Mouse (Mus musculus) limb, embryonic 15.5 days (tissue): ENCODE measurements around the gene Bcas3. TPM values are rescaled to one million over a fixed set of nuclear protein-coding genes. Genes with fewer than 3 reads are reported as not detected.

Experiments
- ATAC-seq: fragments of 200-750 bp; cut with Nextera tagmentation; 2 replicates; pipeline ENCODE4 v1.8.0; 2017; ENCODE audit warnings: low read depth, moderate TSS enrichment; ENCODE audit not compliant: insufficient number of reproducible peaks, low FRiP score, low TSS enrichment
- H3K27ac ChIP-seq: fragments of 300-500 bp; sonication (generic); 2 replicates; pipeline ENCODE4 v1.5.1; 2015; ENCODE audit warnings: moderate library complexity, mild to moderate bottlenecking, inconsistent platforms
- H3K27me3 ChIP-seq: fragments of 300-500 bp; sonication (generic); 2 replicates; pipeline ENCODE4 v1.6.1; 2015; ENCODE audit warnings: inconsistent platforms
- H3K36me3 ChIP-seq: fragments of 300-500 bp; sonication (generic); 2 replicates; pipeline ENCODE4 v1.6.1; 2015; ENCODE audit warnings: inconsistent platforms
- H3K4me1 ChIP-seq: fragments of 300-500 bp; sonication (generic); 2 replicates; pipeline ENCODE4 v1.6.1; 2015; ENCODE audit warnings: inconsistent platforms
- H3K4me2 ChIP-seq: fragments of 300-500 bp; sonication (generic); 2 replicates; pipeline ENCODE4 v1.6.1; 2015; ENCODE audit warnings: mild to moderate bottlenecking, inconsistent platforms
- H3K4me3 ChIP-seq: fragments of 300-500 bp; sonication (generic); 2 replicates; pipeline ENCODE4 v1.5.1; 2015; ENCODE audit warnings: mild to moderate bottlenecking, inconsistent platforms
- H3K9ac ChIP-seq: fragments of 300-500 bp; sonication (generic); 2 replicates; pipeline ENCODE4 v1.6.1; 2015; ENCODE audit warnings: inconsistent platforms
- H3K9me3 ChIP-seq: fragments of 300-500 bp; sonication (generic); 2 replicates; pipeline ENCODE4 v1.6.1; 2016; ENCODE audit warnings: inconsistent platforms
- WGBS: fragments of 180-500 bp; shearing (Covaris S2); methylation state at CpG from one replicate; pipeline ENCODE4 v1.1.7; 2015; 5-methylcytosine and 5-hydroxymethylcytosine counted together
- polyA plus RNA-seq: library from polyadenylated mRNA; unstranded; fragments of >200 nt; fragmentation: Nextera tagmentation; extraction: Ambion mirVana; gene quantifications from 2 replicates; pipeline ENCODE4 v1.2.1, GENCODE M21; 2015

The Bcas3 gene
- polyA plus RNA-seq, 1 experiment from 2014 or later, result 23.6 TPM

- no peak overlapping the region for H3K27ac ChIP-seq
- ATAC-seq, result no peak
- 90% methylated on average over 7 of the region's 7 CpGs for WGBS
- no peaks in the 10 kb centered on the region for H3K9me3 ChIP-seq
- no peak overlapping the region for H3K4me2 ChIP-seq
- H3K36me3 ChIP-seq, result peaks cover 34% of the 10 kb centered on the region
- H3K4me1 ChIP-seq, result no peaks in the 10 kb centered on the region
- no peak overlapping the region for H3K4me3 ChIP-seq
- H3K9ac ChIP-seq, result no peak overlapping the region
- no peaks in the 10 kb centered on the region for H3K27me3 ChIP-seq
Observed at GRCm38 (mm10) chr11:85329167-85329894, 23.6 kb upstream of the Bcas3 start.

- H3K4me2 ChIP-seq, result no peak overlapping the region
- H3K4me1 ChIP-seq, result no peaks in the 10 kb centered on the region
- no peak overlapping the region for H3K27ac ChIP-seq
- H3K36me3 ChIP-seq, result peaks cover 57% of the 10 kb centered on the region
- 49% methylated on average over 4 of the region's 4 CpGs for WGBS
- no peak overlapping the region for H3K9ac ChIP-seq
- no peaks in the 10 kb centered on the region for H3K9me3 ChIP-seq
- no peaks in the 10 kb centered on the region for H3K27me3 ChIP-seq
- no peak overlapping the region for H3K4me3 ChIP-seq
- no peak for ATAC-seq
Observed at GRCm38 (mm10) chr11:85334778-85335177, 18.2 kb upstream of the Bcas3 start.

GRCm38 (mm10) chr11:85339173-85339831, 13.7 kb upstream of the Bcas3 start:
- Histone ChIP-seq H3K4me3 (no peak overlapping the region), H3K4me2 (no peak overlapping the region), H3K4me1 (no peaks in the 10 kb centered on the region), H3K27ac (no peak overlapping the region), H3K9me3 (no peaks in the 10 kb centered on the region), H3K36me3 (peaks cover 64% of the 10 kb centered on the region), H3K9ac (no peak overlapping the region), H3K27me3 (no peaks in the 10 kb centered on the region)
- 97% methylated on average over 6 of the region's 6 CpGs for WGBS
- no peak for ATAC-seq

- Histone ChIP-seq H3K9me3 (no peaks in the 10 kb centered on the region), H3K36me3 (peaks cover 65% of the 10 kb centered on the region), H3K4me2 (no peak overlapping the region), H3K4me3 (no peak overlapping the region), H3K27ac (no peak overlapping the region), H3K9ac (no peak overlapping the region), H3K27me3 (no peaks in the 10 kb centered on the region), H3K4me1 (no peaks in the 10 kb centered on the region)
- 84% methylated on average over 7 of the region's 7 CpGs for WGBS
- ATAC-seq, result no peak
Observed at GRCm38 (mm10) chr11:85340070-85340616, 12.8 kb upstream of the Bcas3 start.

- Histone ChIP-seq H3K4me3 (peak overlapping the region; percentile 83; the same call in 1 of the 2 replicates), H3K9ac (no peak overlapping the region; the same call in 1 of the 2 replicates), H3K4me2 (peak overlapping the region; percentile 80), H3K9me3 (no peaks in the 10 kb centered on the region), H3K27me3 (no peaks in the 10 kb centered on the region), H3K36me3 (peaks cover 2% of the 10 kb centered on the region; the same call in 1 of the 2 replicates), H3K4me1 (peaks cover 10% of the 10 kb centered on the region), H3K27ac (no peak overlapping the region)
- 58% methylated on average over 4 of the region's 4 CpGs for WGBS
- ATAC-seq, result no peak
Observed at GRCm38 (mm10) chr11:85353819-85354218, 852 bp downstream of the Bcas3 start.

GRCm38 (mm10) chr11:85359641-85360040, 6.7 kb downstream of the Bcas3 start:
- Histone ChIP-seq H3K4me1 (no peaks in the 10 kb centered on the region), H3K4me2 (no peak overlapping the region), H3K9ac (no peak overlapping the region), H3K9me3 (no peaks in the 10 kb centered on the region), H3K4me3 (no peak overlapping the region), H3K27me3 (no peaks in the 10 kb centered on the region), H3K36me3 (peaks cover 15% of the 10 kb centered on the region; the same call in 1 of the 2 replicates), H3K27ac (no peak overlapping the region)
- no peak for ATAC-seq
- 89% methylated on average over 6 of the region's 6 CpGs for WGBS

GRCm38 (mm10) chr11:85361621-85362020, 8.7 kb downstream of the Bcas3 start:
- 83% methylated on average over 8 of the region's 8 CpGs for WGBS
- H3K4me3 ChIP-seq, result no peak overlapping the region

GRCm38 (mm10) chr11:85366168-85366567, 13.2 kb downstream of the Bcas3 start:
- 91% methylated on average over 3 of the region's 3 CpGs for WGBS
- H3K4me3 ChIP-seq, result no peak overlapping the region
- H3K36me3 ChIP-seq, result peaks cover 22% of the 10 kb centered on the region
- H3K9me3 ChIP-seq, result no peaks in the 10 kb centered on the region
- H3K27me3 ChIP-seq, result no peaks in the 10 kb centered on the region
- no peak overlapping the region for H3K4me2 ChIP-seq
- ATAC-seq, result no peak
- H3K4me1 ChIP-seq, result no peaks in the 10 kb centered on the region
- H3K27ac ChIP-seq, result no peak overlapping the region
- H3K9ac ChIP-seq, result no peak overlapping the region

More at GRCm38 (mm10) chr11:85361621-85362020, 8.7 kb downstream of the Bcas3 start:
- peaks cover 19% of the 10 kb centered on the region; the same call in 1 of the 2 replicates for H3K36me3 ChIP-seq
- no peak overlapping the region for H3K27ac ChIP-seq
- H3K27me3 ChIP-seq, result no peaks in the 10 kb centered on the region
- H3K9ac ChIP-seq, result no peak overlapping the region
- no peaks in the 10 kb centered on the region for H3K4me1 ChIP-seq
- H3K9me3 ChIP-seq, result no peaks in the 10 kb centered on the region
- H3K4me2 ChIP-seq, result no peak overlapping the region
- no peak for ATAC-seq

- no peak overlapping the region for H3K4me2 ChIP-seq
- no peaks in the 10 kb centered on the region for H3K27me3 ChIP-seq
- no peak overlapping the region for H3K9ac ChIP-seq
- no peak overlapping the region for H3K27ac ChIP-seq
- H3K9me3 ChIP-seq, result no peaks in the 10 kb centered on the region
- H3K4me1 ChIP-seq, result no peaks in the 10 kb centered on the region
- 85% methylated on average over 3 of the region's 3 CpGs for WGBS
- no peak for ATAC-seq
- peaks cover 27% of the 10 kb centered on the region for H3K36me3 ChIP-seq
- H3K4me3 ChIP-seq, result no peak overlapping the region
Observed at GRCm38 (mm10) chr11:85367823-85368222, 14.9 kb downstream of the Bcas3 start.

- ATAC-seq, result no peak
- Histone ChIP-seq H3K4me2 (no peak overlapping the region), H3K27me3 (no peaks in the 10 kb centered on the region), H3K27ac (no peak overlapping the region), H3K4me3 (no peak overlapping the region), H3K9ac (no peak overlapping the region), H3K36me3 (0 out of 2 replicates have a peak, but pooled peaks cover 3% of the 10 kb centered on the region), H3K9me3 (no peaks in the 10 kb centered on the region), H3K4me1 (peaks cover 3% of the 10 kb centered on the region; the same call in 1 of the 2 replicates)
- WGBS, result 79% methylated on average over 3 of the region's 3 CpGs
Observed at GRCm38 (mm10) chr11:85379091-85379490, 26.1 kb downstream of the Bcas3 start.

GRCm38 (mm10) chr11:85380046-85380445, 27.1 kb downstream of the Bcas3 start:
- Histone ChIP-seq H3K27me3 (no peaks in the 10 kb centered on the region), H3K9me3 (no peaks in the 10 kb centered on the region), H3K9ac (no peak overlapping the region), H3K4me2 (no peak overlapping the region), H3K4me3 (no peak overlapping the region), H3K27ac (no peak overlapping the region), H3K4me1 (peaks cover 3% of the 10 kb centered on the region; the same call in 1 of the 2 replicates), H3K36me3 (0 out of 2 replicates have a peak, but pooled peaks cover 3% of the 10 kb centered on the region)
- 19% methylated on average over 1 of the region's 1 CpGs for WGBS
- ATAC-seq, result no peak

GRCm38 (mm10) chr11:85382055-85382454, 29.1 kb downstream of the Bcas3 start:
- no peaks in the 10 kb centered on the region for H3K36me3 ChIP-seq
- ATAC-seq, result no peak
- no peak overlapping the region for H3K27ac ChIP-seq
- no peaks in the 10 kb centered on the region for H3K27me3 ChIP-seq
- 6% methylated on average over 4 of the region's 4 CpGs for WGBS
- H3K4me3 ChIP-seq, result no peak overlapping the region
- H3K4me1 ChIP-seq, result peaks cover 3% of the 10 kb centered on the region; the same call in 1 of the 2 replicates
- H3K4me2 ChIP-seq, result no peak overlapping the region
- H3K9me3 ChIP-seq, result no peaks in the 10 kb centered on the region
- H3K9ac ChIP-seq, result no peak overlapping the region
